Mouse (Mus musculus) embryonic stem cell, embryonic (primary cell): ENCODE measurements around the gene Gm20721.

ENCODE experiments used
- CTCF ChIA-PET, 4 experiments: fragments of 300-600 bp in 2 of 4; fragments of 350-600 bp in 2 of 4; sonication (Branson Sonifier 250); formaldehyde crosslinking; loops; one replicate each; lab custom pipeline; 2022; ENCODE audit warnings: inconsistent platforms in 2 of 4; lab: Charles Lee
- POLR2A ChIA-PET, 4 experiments: fragments of 300-600 bp in 2 of 4; fragments of 350-600 bp in 2 of 4; sonication (Branson Sonifier 250); formaldehyde crosslinking; loops; one replicate each; lab custom pipeline; 2022; ENCODE audit warnings: antibody characterized with exemption in 4 of 4, inconsistent platforms in 1 of 4; lab: Charles Lee

The Gm20721 gene

DNA sequence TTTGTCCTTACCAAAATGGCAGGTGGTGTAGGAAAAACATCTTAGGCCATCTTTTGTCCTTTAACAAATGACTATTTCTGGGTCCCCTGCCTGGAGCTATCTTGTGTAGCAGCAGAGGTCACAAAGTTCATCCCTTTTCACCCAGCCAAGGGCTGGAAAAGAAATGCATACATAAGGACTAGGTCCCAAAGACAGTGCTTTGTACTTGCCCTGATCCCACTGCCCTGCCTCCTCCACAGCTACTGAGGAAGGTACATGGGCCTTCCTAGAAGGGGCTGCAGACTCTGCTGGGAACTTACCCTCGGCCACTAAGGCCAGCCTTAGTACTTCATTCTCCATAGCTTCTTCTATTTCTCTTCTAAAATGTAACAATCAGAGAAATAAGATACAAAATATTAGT, 34.9 kb downstream of the Gm20721 start:
- ChIA-PET POLR2A (interaction anchor here (0.6 to 1.5 kb wide), 13 partner anchors 14 to 654 kb away, joined by 3 to 5 read pairs (median 4); no protein-coding TSS in a partner anchor), CTCF (interaction anchor here (0.5 to 3.7 kb wide), 47 partner anchors 8 to 625 kb away, joined by 3 to 105 read pairs (median 4); no protein-coding TSS in a partner anchor)

GRCm38 (mm10) chr2:174310913-174311514, 35.5 kb downstream of the Gm20721 start:
- CTCF ChIA-PET: interaction anchor here (0.5 to 3.7 kb wide), 35 partner anchors 9 to 626 kb away, joined by 3 to 105 read pairs (median 4); no protein-coding TSS in a partner anchor
- POLR2A ChIA-PET: interaction anchor here (0.6 to 1.5 kb wide), 8 partner anchors 11 to 574 kb away, joined by 3 to 5 read pairs (median 4); no protein-coding TSS in a partner anchor

DNA sequence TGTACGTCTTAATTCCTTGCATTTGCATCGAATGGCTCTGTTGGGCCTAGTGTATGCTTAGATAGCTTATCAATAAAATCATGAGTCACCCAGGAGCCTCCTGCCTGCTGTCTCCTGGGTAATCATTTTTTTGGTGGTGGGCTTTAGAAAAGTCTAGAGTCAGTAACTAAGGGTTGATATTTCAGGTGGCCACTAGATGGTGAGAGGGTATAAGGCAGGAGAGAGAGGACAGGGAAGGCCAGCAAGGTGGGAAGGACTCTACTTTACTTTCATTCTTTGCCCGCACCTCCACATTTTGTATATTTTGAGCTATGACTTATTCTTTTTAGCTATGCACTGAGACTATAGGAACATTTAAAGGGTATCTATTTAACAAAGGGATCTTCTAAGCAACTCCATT, 38.6 kb downstream of the Gm20721 start:
- ChIA-PET CTCF (interaction anchor here in 1 of 4 experiments (1.6 kb wide), 1 partner anchor 593 kb away, joined by 3 read pairs; no protein-coding TSS in a partner anchor), POLR2A (no interaction called here)

DNA sequence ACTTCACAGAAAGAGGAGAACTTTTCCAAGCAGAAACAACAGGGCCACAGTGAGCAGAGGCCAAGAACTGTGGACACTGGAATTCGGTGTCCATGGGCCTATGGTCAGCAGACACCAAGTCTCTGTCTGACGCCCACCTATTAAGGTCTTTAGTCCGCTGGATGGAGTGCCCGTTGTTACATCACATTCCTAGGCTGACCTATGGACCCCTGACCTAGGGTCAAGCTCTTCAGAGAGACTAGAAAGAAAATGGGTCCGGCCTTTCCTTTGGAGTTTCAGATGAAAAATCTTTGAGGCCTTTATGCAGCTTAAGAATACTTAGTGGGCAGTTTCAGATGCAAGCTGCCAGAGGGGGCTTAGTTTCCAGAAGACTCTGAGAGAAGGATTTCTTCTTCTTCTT, 40.9 kb downstream of the Gm20721 start:
- ChIA-PET POLR2A (interaction anchor here in 2 of 4 experiments (0.7 to 1.0 kb wide), 2 partner anchors 9 to 17 kb away, joined by 3 read pairs; no protein-coding TSS in a partner anchor), CTCF (interaction anchor here in 1 of 4 experiments (1.0 kb wide), 1 partner anchor 543 kb away, joined by 4 read pairs; no protein-coding TSS in a partner anchor)

GRCm38 (mm10) chr2:174302526-174302925, 44.0 kb downstream of the Gm20721 start:
- CTCF ChIA-PET: interaction anchor here in 2 of 4 experiments (0.6 to 1.3 kb wide), 6 partner anchors 9 to 630 kb away, joined by 3 to 5 read pairs (median 4); no protein-coding TSS in a partner anchor
- POLR2A ChIA-PET: interaction anchor here (0.6 to 1.1 kb wide), 7 partner anchors 23 to 748 kb away, joined by 3 to 7 read pairs (median 4); no protein-coding TSS in a partner anchor

- ChIA-PET POLR2A (interaction anchor here in 2 of 4 experiments (1.0 to 8.9 kb wide), 6 partner anchors 13 to 372 kb away, joined by 3 to 99 read pairs (median 20); partner anchors contain the start of gene Gnas (in 1 of the 2)), CTCF (interaction anchor here in 2 of 4 experiments (0.9 to 1.1 kb wide), 2 partner anchors 705 kb away, joined by 3 to 4 read pairs; no protein-coding TSS in a partner anchor)
Measured at GRCm38 (mm10) chr2:174300666-174301065, 45.8 kb downstream of the Gm20721 start.

- ChIA-PET POLR2A (interaction anchor here in 3 of 4 experiments (0.7 to 8.9 kb wide), 11 partner anchors 10 to 373 kb away, joined by 3 to 99 read pairs (median 3); partner anchors contain the start of gene Gnas (in 2 of the 3)), CTCF (interaction anchor here in 2 of 4 experiments (0.9 to 1.1 kb wide), 2 partner anchors 705 kb away, joined by 3 to 4 read pairs; no protein-coding TSS in a partner anchor)
Measured at GRCm38 (mm10) chr2:174300186-174300585, 46.3 kb downstream of the Gm20721 start.

- CTCF ChIA-PET: interaction anchor here in 3 of 4 experiments (0.9 to 1.1 kb wide), 3 partner anchors 15 to 704 kb away, joined by 3 to 4 read pairs (median 3); partner anchors contain the start of gene Gnas (in 1 of the 3)
- POLR2A ChIA-PET: interaction anchor here in 3 of 4 experiments (0.7 to 8.9 kb wide), 12 partner anchors 11 to 373 kb away, joined by 3 to 99 read pairs (median 3); partner anchors contain the start of gene Gnas (in 2 of the 3)
Measured at GRCm38 (mm10) chr2:174299771-174300160, 46.7 kb downstream of the Gm20721 start.

GRCm38 (mm10) chr2:174299091-174299770, 47.3 kb downstream of the Gm20721 start:
- ChIA-PET CTCF (interaction anchor here in 2 of 4 experiments (1.1 kb wide), 3 partner anchors 15 to 704 kb away, joined by 3 to 4 read pairs (median 3); partner anchors contain the start of gene Gnas (in 1 of the 2)), POLR2A (interaction anchor here in 3 of 4 experiments (0.7 to 8.9 kb wide), 12 partner anchors 11 to 373 kb away, joined by 3 to 99 read pairs (median 4); partner anchors contain the start of gene Gnas (in 2 of the 3))

DNA sequence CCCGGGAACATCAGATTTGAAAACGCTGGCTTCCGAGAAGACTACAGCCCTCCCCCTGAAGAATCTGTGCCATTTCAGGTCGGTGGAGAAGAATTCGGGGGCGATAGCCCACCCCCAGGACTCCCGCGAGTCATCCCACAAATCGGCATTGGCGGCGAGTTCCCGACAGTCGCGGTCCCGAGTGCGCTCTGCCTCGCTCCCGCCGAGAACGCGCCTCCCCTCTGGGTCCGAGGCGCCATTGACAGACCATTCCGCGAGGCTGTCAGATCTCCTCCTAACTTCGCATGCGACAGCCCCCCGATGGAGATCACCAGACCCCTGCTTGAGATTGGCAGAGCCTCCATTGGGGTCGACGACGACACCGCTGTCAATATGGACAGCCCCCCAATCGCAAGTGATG, 48.0 kb downstream of the Gm20721 start:
- ChIA-PET CTCF (interaction anchor here in 2 of 4 experiments (1.1 kb wide), 2 partner anchors 14 to 560 kb away, joined by 3 read pairs; partner anchors contain the start of gene Gnas (in 1 of the 2)), POLR2A (interaction anchor here in 3 of 4 experiments (0.6 to 8.9 kb wide), 8 partner anchors 11 to 703 kb away, joined by 3 to 99 read pairs (median 4); partner anchors contain the start of gene Gnas (in 1 of the 3))

DNA sequence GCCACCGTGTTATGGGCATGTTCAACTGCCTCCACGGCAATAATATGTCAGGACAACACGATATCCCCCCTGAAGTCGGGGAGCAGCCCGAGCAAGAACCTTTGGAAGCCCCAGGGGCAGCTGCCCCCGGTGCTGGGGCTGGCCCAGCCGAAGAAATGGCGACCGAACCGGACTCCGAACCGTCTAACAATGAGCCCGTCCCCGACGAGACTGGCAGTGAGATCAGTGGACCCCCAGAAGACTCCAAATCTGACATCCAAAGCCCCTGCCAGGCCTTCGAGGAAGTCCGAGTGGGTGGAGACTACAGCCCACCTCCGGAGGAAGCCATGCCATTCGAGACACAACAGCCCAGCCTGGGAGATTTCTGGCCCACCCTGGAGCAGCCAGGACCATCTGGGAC, 48.7 kb downstream of the Gm20721 start:
- CTCF ChIA-PET: interaction anchor here in 1 of 4 experiments (1.0 kb wide), 1 partner anchor 14 kb away, joined by 3 read pairs; the partner anchor contains the start of gene Gnas
- POLR2A ChIA-PET: interaction anchor here in 3 of 4 experiments (0.6 to 8.9 kb wide), 11 partner anchors 10 to 713 kb away, joined by 3 to 99 read pairs (median 5); partner anchors contain the start of gene Gnas (in 2 of the 3)

GRCm38 (mm10) chr2:174297086-174297571, 49.4 kb downstream of the Gm20721 start:
- CTCF ChIA-PET: interaction anchor here in 2 of 4 experiments (0.5 to 1.0 kb wide), 5 partner anchors 13 to 625 kb away, joined by 3 to 19 read pairs (median 3); partner anchors contain the start of genes Gnas (in 2 of the 2) and Stx16 (in 1 of the 2)
- POLR2A ChIA-PET: interaction anchor here (0.5 to 8.9 kb wide), 23 partner anchors 8 to 712 kb away, joined by 3 to 99 read pairs (median 4); partner anchors contain the start of gene Gnas (in 2 of the 4)

DNA sequence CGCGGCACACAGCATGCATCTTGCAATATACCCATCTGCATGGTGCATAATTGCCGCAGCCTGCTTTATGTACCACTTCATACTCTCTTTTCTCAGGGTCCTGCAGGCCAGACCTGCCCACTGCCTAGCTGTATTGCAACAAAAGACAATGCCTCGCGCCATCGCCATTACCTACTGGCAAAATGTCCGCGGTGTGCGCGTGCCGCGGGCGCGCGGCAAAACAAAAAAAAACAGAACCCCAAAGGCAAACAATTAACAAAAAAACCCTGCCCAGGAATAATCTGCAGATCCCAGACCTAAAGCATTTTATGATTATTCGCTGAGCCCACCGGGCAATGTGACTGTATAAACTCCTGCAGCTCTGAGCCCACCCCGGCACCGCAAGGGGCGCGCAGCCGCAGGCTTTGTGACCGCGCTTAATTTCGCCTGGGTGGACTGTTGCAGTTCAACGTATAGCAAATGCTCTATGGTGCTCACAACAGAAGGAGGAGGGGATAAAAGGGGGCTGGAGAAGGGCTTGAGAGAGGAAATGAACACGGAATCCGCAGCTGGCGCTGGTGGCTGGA, 50.5 kb downstream of the Gm20721 start:
- POLR2A ChIA-PET: interaction anchor here (0.6 to 8.9 kb wide), 37 partner anchors 8 to 701 kb away, joined by 3 to 99 read pairs (median 4); partner anchors contain the start of genes Gnas (in 3 of the 4), Stx16 (in 3 of the 4), Atp5e (in 1 of the 4) and Rab22a (in 1 of the 4)
- CTCF ChIA-PET: interaction anchor here in 1 of 4 experiments (1.8 kb wide), 1 partner anchor 12 kb away, joined by 6 read pairs; the partner anchor contains the start of gene Gnas

GRCm38 (mm10) chr2:174295175-174295899, 51.2 kb downstream of the Gm20721 start:
- CTCF ChIA-PET: interaction anchor here in 1 of 4 experiments (1.8 kb wide), 1 partner anchor 11 kb away, joined by 6 read pairs; the partner anchor contains the start of gene Gnas
- POLR2A ChIA-PET: interaction anchor here in 3 of 4 experiments (0.6 to 8.9 kb wide), 36 partner anchors 8 to 729 kb away, joined by 3 to 99 read pairs (median 4); partner anchors contain the start of genes Gnas (in 3 of the 3), Stx16 (in 3 of the 3), Atp5e (in 1 of the 3) and Rab22a (in 1 of the 3)

GRCm38 (mm10) chr2:174294457-174294856, 52.1 kb downstream of the Gm20721 start:
- CTCF ChIA-PET: no interaction called here
- POLR2A ChIA-PET: interaction anchor here in 3 of 4 experiments (0.8 to 8.9 kb wide), 19 partner anchors 8 to 728 kb away, joined by 3 to 99 read pairs (median 4); partner anchors contain the start of genes Gnas (in 3 of the 3), Atp5e (in 1 of the 3) and Stx16 (in 1 of the 3)

DNA sequence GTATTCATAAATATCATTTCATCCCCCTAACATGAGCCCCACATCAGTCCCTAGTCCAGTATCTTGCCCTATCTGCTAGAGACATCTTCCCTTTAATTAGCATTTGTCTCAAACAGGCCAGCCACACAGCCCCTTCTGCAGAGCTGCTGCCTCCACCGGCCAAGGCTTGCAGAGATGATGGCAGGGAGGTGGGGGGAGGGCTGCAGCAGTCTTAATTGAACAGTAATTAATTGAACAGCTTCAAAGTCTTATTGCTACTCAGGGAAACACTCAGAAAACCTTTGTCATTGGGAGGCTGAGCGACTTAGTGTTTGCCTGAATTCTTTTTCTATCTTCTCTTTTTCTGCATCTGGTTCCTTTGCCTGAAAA, 54.9 kb downstream of the Gm20721 start:
- POLR2A ChIA-PET: interaction anchor here in 3 of 4 experiments (0.6 to 11.0 kb wide), 14 partner anchors 5 to 618 kb away, joined by 3 to 287 read pairs (median 4); partner anchors contain the start of gene Gnas (in 2 of the 3)
- CTCF ChIA-PET: no interaction called here
